Mouse (Mus musculus) forebrain, postnatal 0 days (tissue): Measurements from ENCODE around the gene Fam219a. TPM values are rescaled to one million over a fixed set of nuclear protein-coding genes. Genes with fewer than 3 reads are reported as not detected.

Experiments used
- ATAC-seq: fragments of 200-750 bp; cut with Nextera tagmentation; 2 replicates; pipeline ENCODE4 v1.8.0; 2017; ENCODE audit warnings: mild to moderate bottlenecking, moderate library complexity
- DNase-seq: peaks from one replicate; pipeline ENCODE4 v3.0.0-alpha.2; 2015
- H3K27ac ChIP-seq: fragments of 300-500 bp; sonication (generic); 2 replicates; pipeline ENCODE4 v1.5.1; 2014; ENCODE audit warnings: low read depth, mild to moderate bottlenecking, antibody characterized with exemption, low read length, moderate library complexity, mixed read lengths
- H3K27me3 ChIP-seq: fragments of 300-500 bp; sonication (generic); 2 replicates; pipeline ENCODE4 v1.6.1; 2014; ENCODE audit warnings: mild to moderate bottlenecking, low read length, mixed read lengths; ENCODE audit not compliant: insufficient read depth
- H3K36me3 ChIP-seq: fragments of 300-500 bp; sonication (generic); 2 replicates; pipeline ENCODE4 v1.6.1; 2014; ENCODE audit warnings: mild to moderate bottlenecking, moderate library complexity; ENCODE audit not compliant: insufficient read depth
- H3K4me1 ChIP-seq: fragments of 300-500 bp; sonication (generic); 2 replicates; pipeline ENCODE4 v1.6.1; 2014; ENCODE audit warnings: antibody characterized with exemption; ENCODE audit not compliant: insufficient read depth
- H3K4me2 ChIP-seq: fragments of 300-500 bp; sonication (generic); 2 replicates; pipeline ENCODE4 v1.6.1; 2014; ENCODE audit warnings: low read depth, mild to moderate bottlenecking, moderate library complexity
- H3K4me3 ChIP-seq: fragments of 300-500 bp; sonication (generic); 2 replicates; pipeline ENCODE4 v1.5.1; 2014; ENCODE audit warnings: low read depth, low read length, mixed read lengths
- H3K9ac ChIP-seq: fragments of 300-500 bp; sonication (generic); 2 replicates; pipeline ENCODE4 v1.6.1; 2014; ENCODE audit warnings: mild to moderate bottlenecking
- H3K9me3 ChIP-seq: fragments of 300-500 bp; sonication (generic); 2 replicates; pipeline ENCODE4 v1.6.1; 2016; ENCODE audit warnings: low read length
- CTCF ChIP-seq: sonication (generic); IDR thresholded peaks from 2 replicates; pipeline ENCODE4 v1.5.1; 2016; ENCODE audit warnings: antibody characterized with exemption, control low read depth, low read depth
- WGBS: fragments of 180-500 bp; shearing (Covaris S2); extraction: QIAGEN DNeasy Blood & Tissue Kit; methylation state at CpG from one replicate; pipeline ENCODE4 v1.1.7; 2014; 5-methylcytosine and 5-hydroxymethylcytosine counted together
- polyA plus RNA-seq: library from polyadenylated mRNA; unstranded; fragments of >200 nt; fragmentation: Nextera tagmentation; extraction: Ambion mirVana; gene quantifications from 2 replicates; pipeline ENCODE4 v1.2.1, GENCODE M21; 2015
- total RNA-seq: library from RNA; depleted of rRNA; stranded (reverse); fragments of >200 nt; gene quantifications from 2 replicates; pipeline ENCODE4 v1.2.3, GENCODE M21; 2014; rRNA removed

The Fam219a gene
- total and polyA plus RNA-seq, 2 experiments from 2014 or later, result 18.6 to 95.8 TPM

GRCm38 (mm10) chr4:41477648-41478160, 91.6 kb downstream of the Fam219a start:
- no peak overlapping the region for H3K9ac ChIP-seq
- no peak for DNase-seq
- no peak overlapping the region for H3K27ac ChIP-seq
- no peak overlapping the region for H3K4me3 ChIP-seq
- no peaks in the 10 kb centered on the region; the same call in 1 of the 2 replicates for H3K27me3 ChIP-seq
- H3K4me2 ChIP-seq, result no peak overlapping the region
- H3K9me3 ChIP-seq, result no peaks in the 10 kb centered on the region
- no peak for ATAC-seq
- no peaks in the 10 kb centered on the region for H3K4me1 ChIP-seq
- WGBS, result 86% methylated on average over 9 of the region's 9 CpGs
- TF ChIP-seq CTCF, result no peak
- H3K36me3 ChIP-seq, result peaks cover 22% of the 10 kb centered on the region

GRCm38 (mm10) chr4:41471384-41471689, 98.0 kb downstream of the Fam219a start:
- Histone ChIP-seq H3K4me1 (peaks cover 9% of the 10 kb centered on the region; the same call in 1 of the 2 replicates), H3K36me3 (no peaks in the 10 kb centered on the region), H3K27me3 (no peaks in the 10 kb centered on the region), H3K4me2 (no peak overlapping the region), H3K9me3 (no peaks in the 10 kb centered on the region), H3K9ac (no peak overlapping the region), H3K27ac (no peak overlapping the region), H3K4me3 (no peak overlapping the region)
- no peak for TF ChIP-seq CTCF
- DNase-seq (no peak), ATAC-seq (no peak)
- WGBS, result 75% methylated on average over 1 of the region's 1 CpGs

- WGBS, result 7% methylated on average over 5 of the region's 5 CpGs
- Histone ChIP-seq H3K9me3 (no peaks in the 10 kb centered on the region), H3K4me2 (no peak overlapping the region), H3K4me1 (peaks cover 9% of the 10 kb centered on the region; the same call in 1 of the 2 replicates), H3K27me3 (no peaks in the 10 kb centered on the region), H3K4me3 (no peak overlapping the region), H3K36me3 (no peaks in the 10 kb centered on the region), H3K9ac (no peak overlapping the region), H3K27ac (0 out of 2 replicates have a peak overlapping the region, but pooled peaks have one; percentile 37)
- ATAC-seq, result peak; percentile 85
- TF ChIP-seq CTCF, result no peak
- peak; percentile 81 for DNase-seq
Measured at GRCm38 (mm10) chr4:41470684-41471383, 98.5 kb downstream of the Fam219a start.

- no peak for ATAC-seq
Measured at GRCm38 (mm10) chr4:41470051-41470683, 99.2 kb downstream of the Fam219a start.

GRCm38 (mm10) chr4:41469199-41469598, 100.1 kb downstream of the Fam219a start:
- 72% methylated on average over 10 of the region's 10 CpGs for WGBS
- H3K4me3 ChIP-seq, result no peak overlapping the region
- ATAC-seq (no peak), DNase-seq (no peak)
- H3K9ac ChIP-seq, result no peak overlapping the region
- H3K27ac ChIP-seq, result no peak overlapping the region
- H3K36me3 ChIP-seq, result no peaks in the 10 kb centered on the region
- H3K4me1 ChIP-seq, result peaks cover 10% of the 10 kb centered on the region; the same call in 1 of the 2 replicates
- H3K9me3 ChIP-seq, result no peaks in the 10 kb centered on the region
- no peak for TF ChIP-seq CTCF
- no peak overlapping the region for H3K4me2 ChIP-seq
- no peaks in the 10 kb centered on the region for H3K27me3 ChIP-seq

More at GRCm38 (mm10) chr4:41470051-41470683, 99.2 kb downstream of the Fam219a start:
- Histone ChIP-seq H3K27ac (0 out of 2 replicates have a peak overlapping the region, but pooled peaks have one; percentile 37), H3K4me1 (peaks cover 9% of the 10 kb centered on the region; the same call in 1 of the 2 replicates), H3K9ac (no peak overlapping the region), H3K4me2 (no peak overlapping the region), H3K9me3 (no peaks in the 10 kb centered on the region), H3K36me3 (no peaks in the 10 kb centered on the region), H3K4me3 (no peak overlapping the region), H3K27me3 (no peaks in the 10 kb centered on the region)
- 31% methylated on average over 7 of the region's 7 CpGs for whole genome bisulfite sequencing
- DNase-seq, result no peak
- no peak for TF ChIP-seq CTCF

GRCm38 (mm10) chr4:41468396-41469080, 100.8 kb downstream of the Fam219a start:
- H3K9ac ChIP-seq, result no peak overlapping the region
- H3K9me3 ChIP-seq, result no peaks in the 10 kb centered on the region
- H3K27me3 ChIP-seq, result no peaks in the 10 kb centered on the region
- peak; percentile 81 for DNase-seq
- H3K4me3 ChIP-seq, result no peak overlapping the region
- peaks cover 14% of the 10 kb centered on the region; the same call in 1 of the 2 replicates for H3K4me1 ChIP-seq
- no peak for ATAC-seq
- 50% methylated on average over 17 of the region's 17 CpGs for WGBS
- H3K36me3 ChIP-seq, result no peaks in the 10 kb centered on the region
- TF ChIP-seq CTCF, result peak; percentile 79
- no peak overlapping the region for H3K4me2 ChIP-seq
- no peak overlapping the region for H3K27ac ChIP-seq

Other genes with a start within 250 kb of the Fam219a start
- 38.2 and 50.3 TPM in 2 replicates for gene Ubap1, start 220.5 kb downstream of the Fam219a start, total RNA-seq
- 52.7 and 59.3 TPM in 2 replicates for gene Ubap1, start 220.5 kb downstream of the Fam219a start, polyA plus RNA-seq
- gene Kif24, start 104.7 kb downstream of the Fam219a start, total RNA-seq, result 2.2 and 4.2 TPM in 2 replicates
- gene Kif24, start 104.7 kb downstream of the Fam219a start, polyA plus RNA-seq, result 0.78 and 1.8 TPM in 2 replicates
- gene Nudt2, start 104.4 kb downstream of the Fam219a start, total RNA-seq, result 56.0 and 80.3 TPM in 2 replicates
- gene Nudt2, start 104.4 kb downstream of the Fam219a start, polyA plus RNA-seq, result 95.5 and 101 TPM in 2 replicates
- 14.7 and 16.0 TPM in 2 replicates for gene AI464131, start 66.5 kb downstream of the Fam219a start, total RNA-seq
- gene AI464131, start 66.5 kb downstream of the Fam219a start, polyA plus RNA-seq, result 4.7 and 8.2 TPM in 2 replicates
- gene 1110017D15Rik, start 52.2 kb downstream of the Fam219a start, total RNA-seq, result 11.8 and 15.6 TPM in 2 replicates
- 21.1 and 21.7 TPM in 2 replicates for gene 1110017D15Rik, start 52.2 kb downstream of the Fam219a start, polyA plus RNA-seq
- gene Dnaic1, start 237 bp upstream of the Fam219a start, total RNA-seq, result 2.2 and 4.9 TPM in 2 replicates
- gene Dnaic1, start 237 bp upstream of the Fam219a start, polyA plus RNA-seq, result 2.7 and 2.8 TPM in 2 replicates
- 106 and 130 TPM in 2 replicates for gene Enho, start 70.8 kb upstream of the Fam219a start, total RNA-seq
- 117 and 122 TPM in 2 replicates for gene Enho, start 70.8 kb upstream of the Fam219a start, polyA plus RNA-seq
- gene Cntfr, start 127.6 kb upstream of the Fam219a start, total RNA-seq, result 24.7 and 25.9 TPM in 2 replicates
- gene Cntfr, start 127.6 kb upstream of the Fam219a start, polyA plus RNA-seq, result 13.6 and 14.2 TPM in 2 replicates
- 16.8 and 17.2 TPM in 2 replicates for gene Il11ra1, start 130.5 kb upstream of the Fam219a start, total RNA-seq
- gene Il11ra1, start 130.5 kb upstream of the Fam219a start, polyA plus RNA-seq, result 29.1 and 31.2 TPM in 2 replicates
- gene Rpp25l, start 144.0 kb upstream of the Fam219a start, total RNA-seq, result 36.3 and 44.4 TPM in 2 replicates
- 43.0 and 52.0 TPM in 2 replicates for gene Rpp25l, start 144.0 kb upstream of the Fam219a start, polyA plus RNA-seq
- gene Dctn3, start 153.6 kb upstream of the Fam219a start, total RNA-seq, result 184 and 251 TPM in 2 replicates
- 378 and 438 TPM in 2 replicates for gene Dctn3, start 153.6 kb upstream of the Fam219a start, polyA plus RNA-seq
- gene Arid3c, start 161.6 kb upstream of the Fam219a start, total RNA-seq, result not detected in 2 replicates
- 0.14 and 0.15 TPM in 2 replicates for gene Arid3c, start 161.6 kb upstream of the Fam219a start, polyA plus RNA-seq
- gene Galt, start 185.7 kb upstream of the Fam219a start, total RNA-seq, result 42.4 and 43.1 TPM in 2 replicates
- gene Galt, start 185.7 kb upstream of the Fam219a start, polyA plus RNA-seq, result 43.4 and 47.3 TPM in 2 replicates
- 28.4 and 29.8 TPM in 2 replicates for gene Sigmar1, start 186.6 kb upstream of the Fam219a start, total RNA-seq
- 32.0 and 39.7 TPM in 2 replicates for gene Sigmar1, start 186.6 kb upstream of the Fam219a start, polyA plus RNA-seq
- 204 and 225 TPM in 2 replicates for gene Ccl27a, start 204.7 kb upstream of the Fam219a start, total RNA-seq
- gene Ccl27a, start 204.7 kb upstream of the Fam219a start, polyA plus RNA-seq, result 289 and 323 TPM in 2 replicates